Mouse (Mus musculus) myocyte (in vitro differentiated cells): ENCODE results near the gene Jaml. TPM values are rescaled to one million over a fixed set of nuclear protein-coding genes. Genes with fewer than 3 reads are reported as not detected.

ENCODE experiments used
- H3K27me3 ChIP-seq: one replicate; pipeline ENCODE4 v1.6.1; 2011; ENCODE audit not compliant: control insufficient read depth, insufficient read depth, insufficient read length
- H3K36me3 ChIP-seq: one replicate; pipeline ENCODE4 v1.6.1; 2011; ENCODE audit not compliant: control insufficient read depth, insufficient read depth
- H3K4me2 ChIP-seq: one replicate; pipeline ENCODE4 v1.6.1; 2011; ENCODE audit warnings: low read depth, control low read depth
- H3K4me3 ChIP-seq: one replicate; pipeline ENCODE4 v1.5.1; 2011; ENCODE audit warnings: mild to moderate bottlenecking, control low read depth, moderate library complexity
- H3K79me2 ChIP-seq: one replicate; pipeline ENCODE4 v1.6.1; 2011; ENCODE audit not compliant: control insufficient read depth, insufficient read depth
- H3ac ChIP-seq: one replicate; pipeline ENCODE4 v1.6.1; 2011; ENCODE audit not compliant: control insufficient read depth, insufficient read length
- CEBPB ChIP-seq: IDR thresholded peaks from 2 replicates; pipeline ENCODE4 v1.6.1; 2011; ENCODE audit warnings: mild to moderate bottlenecking, moderate library complexity; ENCODE audit not compliant: poor library complexity, insufficient read depth, severe bottlenecking
- E2F4 ChIP-seq: IDR thresholded peaks from one replicate; pipeline ENCODE4 v1.6.1; 2011; ENCODE audit warnings: mild to moderate bottlenecking, control low read depth, moderate library complexity; ENCODE audit not compliant: insufficient read depth
- MAX ChIP-seq: IDR thresholded peaks from one replicate; pipeline ENCODE4 v1.6.1; 2011; ENCODE audit warnings: low read depth, mild to moderate bottlenecking, control low read depth
- MYOD1 ChIP-seq, 3 experiments: IDR thresholded peaks; one replicate each; pipeline ENCODE4 v1.6.1; 2011; ENCODE audit warnings: control low read depth in 2 of 3, low read depth in 2 of 3, mild to moderate bottlenecking in 2 of 3, moderate library complexity in 1 of 3; ENCODE audit not compliant: insufficient read length in 2 of 3, control insufficient read depth in 1 of 3
- MYOG ChIP-seq, 3 experiments: IDR thresholded peaks; one replicate each; pipeline ENCODE4 v1.6.1; 2011; ENCODE audit warnings: control low read depth in 2 of 3, low read depth in 2 of 3, mild to moderate bottlenecking in 2 of 3; ENCODE audit not compliant: insufficient read length in 2 of 3, control insufficient read depth in 1 of 3, insufficient read depth in 1 of 3
- POLR2A ChIP-seq: IDR thresholded peaks from one replicate; pipeline ENCODE4 v1.6.1; 2011; ENCODE audit warnings: low read depth, mild to moderate bottlenecking, control low read depth, moderate library complexity; ENCODE audit not compliant: insufficient read length
- POLR2AphosphoS2 ChIP-seq: IDR thresholded peaks from one replicate; pipeline ENCODE4 v1.6.1; 2011; ENCODE audit warnings: low read depth, control low read depth; ENCODE audit not compliant: insufficient read length
- REST ChIP-seq: IDR thresholded peaks from one replicate; pipeline ENCODE4 v1.6.1; 2011; ENCODE audit warnings: mild to moderate bottlenecking, control low read depth, moderate library complexity; ENCODE audit not compliant: insufficient read depth, insufficient read length
- SRF ChIP-seq: IDR thresholded peaks from one replicate; pipeline ENCODE4 v1.6.1; 2011; ENCODE audit warnings: low read depth; ENCODE audit not compliant: control insufficient read depth, insufficient read length
- TCF12 ChIP-seq: IDR thresholded peaks from one replicate; pipeline ENCODE4 v1.6.1; 2011; ENCODE audit warnings: mild to moderate bottlenecking, control low read depth; ENCODE audit not compliant: poor library complexity, insufficient read depth, severe bottlenecking
- USF1 ChIP-seq: IDR thresholded peaks from one replicate; pipeline ENCODE4 v1.6.1; 2011; ENCODE audit warnings: low read depth, mild to moderate bottlenecking, control low read depth, moderate library complexity
- polyA plus RNA-seq: library from polyadenylated mRNA; unstranded; fragments of >200 nt; fragmentation: generic; extraction: Trizol; gene quantifications from one replicate; pipeline ENCODE4 v1.2.1, GENCODE M21; 2012; ENCODE audit warnings: missing spikeins

Jaml gene
- polyA plus RNA-seq, 1 experiment, result not detected

DNA sequence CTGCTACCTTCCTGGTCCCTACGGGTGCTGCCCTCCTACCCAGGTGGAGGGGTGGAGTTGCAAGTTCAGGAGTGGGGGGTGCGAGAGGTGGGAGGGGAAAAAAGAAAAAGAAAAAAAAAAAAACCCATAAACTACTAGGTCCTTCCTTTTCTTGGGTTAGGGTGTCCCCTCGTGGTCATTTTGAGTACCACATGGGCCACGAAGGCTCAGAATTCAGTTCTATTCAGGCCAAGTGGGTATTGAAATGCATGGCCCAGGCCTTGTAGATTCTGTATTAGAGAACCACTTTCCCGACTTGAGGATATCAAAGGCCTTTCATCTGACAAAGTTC is 67.2 kb downstream of the Jaml start:
- H3ac ChIP-seq, result no peak overlapping the region
- TF ChIP-seq MYOD1 (IDR thresholded peaks at IDR 0.05; ENCODE audit: control insufficient read depth in 1 of 3, insufficient read length in 2 of 3, low read depth in 2 of 3), result no peak
- TF ChIP-seq MYOG (IDR thresholded peaks at IDR 0.05; ENCODE audit: control insufficient read depth in 1 of 3, insufficient read depth in 1 of 3, insufficient read length in 2 of 3, low read depth in 2 of 3), result no peak
- TF ChIP-seq SRF, result no peak
- TF ChIP-seq USF1, result no peak
- TF ChIP-seq E2F4, result no peak
- peaks cover 79% of the 10 kb centered on the region for H3K27me3 ChIP-seq
- H3K4me2 ChIP-seq, result no peak overlapping the region
- H3K79me2 ChIP-seq, result no peaks in the 10 kb centered on the region
- no peaks in the 10 kb centered on the region for H3K36me3 ChIP-seq
- H3K4me3 ChIP-seq, result no peak overlapping the region

DNA sequence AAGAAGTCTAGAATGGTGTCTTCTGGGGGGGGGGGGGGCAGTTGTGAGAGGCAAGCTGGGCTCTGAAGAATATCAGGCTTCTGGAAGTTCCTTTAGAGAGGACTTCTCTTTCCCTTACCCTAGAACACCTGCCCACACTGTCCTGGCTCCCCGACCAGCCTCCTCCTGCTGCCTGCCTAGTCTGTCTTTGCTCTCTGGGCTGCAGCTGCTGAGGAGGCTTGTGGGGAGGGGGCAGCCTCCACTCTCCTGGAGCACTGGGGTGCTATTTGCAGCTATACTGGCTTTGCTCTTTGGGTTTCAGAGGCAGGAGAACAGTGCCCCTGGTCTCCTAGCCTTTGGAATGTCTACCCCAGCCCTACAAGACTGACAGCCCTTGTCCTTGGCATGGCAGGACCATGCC is 72.0 kb downstream of the Jaml start:
- Histone ChIP-seq H3K4me2 (no peak overlapping the region), H3K27me3 (peaks cover 54% of the 10 kb centered on the region)
- no peak for TF ChIP-seq MAX
- TF ChIP-seq POLR2AphosphoS2, result no peak
- TF ChIP-seq SRF, result no peak
- no peak for TF ChIP-seq USF1
- no peak for TF ChIP-seq CEBPB
- TF ChIP-seq TCF12, result no peak
- no peak for TF ChIP-seq MYOD1 (IDR thresholded peaks at IDR 0.05; ENCODE audit: control insufficient read depth in 1 of 3, insufficient read length in 2 of 3, low read depth in 2 of 3)
- no peak for TF ChIP-seq E2F4
- no peak for TF ChIP-seq MYOG (IDR thresholded peaks at IDR 0.05; ENCODE audit: control insufficient read depth in 1 of 3, insufficient read depth in 1 of 3, insufficient read length in 2 of 3, low read depth in 2 of 3)
- TF ChIP-seq REST, result no peak

DNA sequence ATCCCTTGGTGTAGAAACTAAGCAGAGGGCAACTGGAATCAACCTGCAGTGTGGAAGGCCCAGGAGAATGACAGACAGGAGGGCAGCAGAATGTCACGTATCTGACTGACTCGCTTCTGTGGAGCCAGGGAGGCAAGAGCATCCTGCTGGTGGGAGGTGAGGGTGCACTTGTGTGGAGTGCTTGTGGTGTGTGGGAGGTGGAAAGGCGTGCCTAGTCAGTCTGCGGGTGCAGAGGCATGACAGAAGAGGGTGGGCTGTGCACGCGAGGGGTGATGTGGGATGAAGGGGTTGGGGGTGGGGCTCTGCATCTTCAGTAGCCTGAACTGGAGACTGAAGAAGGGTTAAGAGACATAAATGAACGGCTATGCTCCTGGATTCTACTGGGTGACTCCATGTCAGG is 74.4 kb downstream of the Jaml start:
- no peaks in the 10 kb centered on the region for H3K36me3 ChIP-seq
- no peaks in the 10 kb centered on the region for H3K79me2 ChIP-seq
- no peak overlapping the region for H3K4me2 ChIP-seq
- TF ChIP-seq TCF12 (no peak), POLR2A (no peak), CEBPB (no peak)
- peaks cover 41% of the 10 kb centered on the region for H3K27me3 ChIP-seq
- no peak overlapping the region for H3K4me3 ChIP-seq
- no peak overlapping the region for H3ac ChIP-seq

More for the DNA sequence above, 72.0 kb downstream of the Jaml start:
- Histone ChIP-seq H3K36me3 (no peaks in the 10 kb centered on the region), H3K79me2 (no peaks in the 10 kb centered on the region), H3K4me3 (no peak overlapping the region), H3ac (no peak overlapping the region)

Other genes starting within 250 kb of the Jaml start
- 4.5 TPM for gene Kmt2a, start 197.9 kb upstream of the Jaml start, polyA plus RNA-seq
- gene Atp5l, start 158.4 kb upstream of the Jaml start, polyA plus RNA-seq, result 773 TPM
- gene Ube4a, start 113.6 kb upstream of the Jaml start, polyA plus RNA-seq, result 13.3 TPM
- 0.06 TPM for gene Cd3g, start 98.8 kb upstream of the Jaml start, polyA plus RNA-seq
- not detected for gene Cd3d, start 97.4 kb upstream of the Jaml start, polyA plus RNA-seq
- gene Cd3e, start 69.6 kb upstream of the Jaml start, polyA plus RNA-seq, result not detected
- not detected for gene Mpzl2, start 39.4 kb upstream of the Jaml start, polyA plus RNA-seq
- gene Mpzl3, start 24.0 kb upstream of the Jaml start, polyA plus RNA-seq, result 0.47 TPM
- not detected for gene Scn2b, start 38.6 kb downstream of the Jaml start, polyA plus RNA-seq
- gene Scn4b, start 59.2 kb downstream of the Jaml start, polyA plus RNA-seq, result not detected
- gene BC049352, start 102.8 kb downstream of the Jaml start, polyA plus RNA-seq, result not detected
- not detected for gene Tmprss4, start 124.9 kb downstream of the Jaml start, polyA plus RNA-seq
- not detected for gene Il10ra, start 190.0 kb downstream of the Jaml start, polyA plus RNA-seq
- not detected for gene Tmprss13, start 239.9 kb downstream of the Jaml start, polyA plus RNA-seq